Mouse (Mus musculus) bone marrow macrophage, adult 2 months (primary cell): ENCODE results near the gene Akap6.

Source experiments
- CTCF ChIP-seq: IDR thresholded peaks from 2 replicates; pipeline ENCODE4 v1.5.1; 2012; ENCODE audit warnings: low read depth, mild to moderate bottlenecking, low read length, moderate library complexity
- POLR2A ChIP-seq: IDR thresholded peaks from 2 replicates; pipeline ENCODE4 v1.6.1; 2012; ENCODE audit warnings: mild to moderate bottlenecking, low read depth, low read length, borderline replicate concordance

DNA sequence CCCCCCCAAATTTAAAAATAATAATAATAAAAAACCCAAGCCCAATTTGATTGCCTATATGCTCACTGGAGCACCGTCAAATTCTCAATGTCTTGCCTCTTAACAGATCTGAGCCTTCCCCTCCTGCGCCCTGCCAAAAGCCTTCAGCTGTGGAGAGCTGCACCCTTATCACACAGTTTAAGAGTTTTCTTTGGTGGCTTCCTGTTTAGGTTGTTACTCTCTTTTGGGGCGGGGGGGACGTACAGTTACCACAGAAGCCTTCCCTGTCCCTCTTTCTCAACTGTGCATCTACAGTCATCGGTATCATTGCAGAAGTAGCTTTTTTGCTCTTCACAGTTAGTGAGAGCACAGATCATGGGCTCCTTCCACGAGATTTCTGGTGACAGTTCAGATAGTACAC, 19.2 kb downstream of the Akap6 start:
- TF ChIP-seq POLR2A = no peak
- TF ChIP-seq CTCF = no peak
